8 mouse cellular contexts compared by ENCODE assay signal in the genomic region with DNA sequence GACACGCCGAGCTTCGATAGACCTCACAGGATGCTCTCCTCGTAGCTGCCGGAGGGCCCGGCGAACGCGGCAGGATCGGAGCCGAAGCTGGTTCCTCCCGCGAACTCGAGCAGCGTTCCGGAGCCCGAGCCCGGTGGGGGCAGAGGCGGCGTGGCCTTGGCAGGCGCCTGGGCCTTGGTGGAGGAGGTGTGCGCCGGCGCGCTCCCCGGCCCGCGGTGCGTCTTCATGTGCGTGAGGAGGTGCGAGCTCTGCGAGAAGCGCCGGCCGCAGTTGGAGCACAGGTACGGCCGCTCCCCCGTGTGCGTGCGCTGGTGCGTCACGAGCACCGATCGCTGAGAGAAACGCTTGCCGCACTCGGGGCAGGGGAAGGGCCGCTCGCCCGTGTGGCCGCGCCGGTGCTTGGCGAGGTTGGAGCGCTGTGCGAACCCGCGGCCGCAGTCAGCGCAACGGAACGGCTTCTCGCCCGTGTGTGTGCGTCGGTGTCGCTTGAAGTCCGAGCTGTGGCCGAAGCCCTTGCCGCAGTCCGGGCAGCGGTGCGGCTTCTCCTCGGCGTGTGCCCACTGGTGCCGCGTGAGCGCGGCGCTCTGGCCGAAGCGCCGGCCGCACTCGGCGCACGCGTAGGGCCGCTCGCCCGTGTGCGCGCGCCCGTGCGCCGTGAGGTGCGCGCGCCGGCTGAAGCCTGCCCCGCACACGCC. TPM values are rescaled to one million over a fixed set of nuclear protein-coding genes. Genes with fewer than 3 reads are reported as not detected.
DNase-seq lines count a peak whose midpoint lies in the region; ATAC-seq lines count a peak whose summit lies in the region.

No protein-coding gene starts in this region.

- peaks cover 85% of the 10 kb centered on the region for H3K36me3 ChIP-seq in forebrain, embryonic 14.5 days (ENCODE audit: control insufficient read depth, insufficient read depth, low read length)
- H3K36me3 ChIP-seq in liver, embryonic 16.5 days (ENCODE audit: control insufficient read depth, insufficient read depth): no peaks in the 10 kb centered on the region

- no peak overlapping the region for H3K27ac ChIP-seq in forebrain, embryonic 14.5 days (ENCODE audit: low read depth, low read length)
- H3K27ac ChIP-seq in liver, embryonic 16.5 days (ENCODE audit: low read length): no peak overlapping the region

- peak; percentile 40 for ATAC-seq in forebrain, embryonic 14.5 days
- no peak for ATAC-seq in liver, embryonic 16.5 days (ENCODE audit: low read depth)
- ATAC-seq in inflammation-experienced regulatory T-cells, adult 6 months: no peak

- H3K27me3 ChIP-seq in forebrain, embryonic 14.5 days (replicated peaks; ENCODE audit: control insufficient read depth, insufficient read depth, low read length): peaks cover 54% of the 10 kb centered on the region
- H3K27me3 ChIP-seq in liver, embryonic 16.5 days (ENCODE audit: control insufficient read depth, insufficient read depth, low read depth, low read length): peaks cover 62% of the 10 kb centered on the region

- peak overlapping the region; percentile 61 for H3K4me2 ChIP-seq in forebrain, embryonic 14.5 days (ENCODE audit: low read length)
- peak overlapping the region; percentile 49 for H3K4me2 ChIP-seq in liver, embryonic 16.5 days (ENCODE audit: low read depth, low read length)

- peak; percentile 30 for DNase-seq in adrenal gland, adult 2 months
- no peak for DNase-seq in adrenal gland, adult 18-20 months (ENCODE audit: low spot score in 2 of 2)
- peak; percentile 16 to 34 for DNase-seq in lung, postnatal 4 days
- no peak for DNase-seq in lung, postnatal 14 days
- peak; percentile 16 for DNase-seq in forebrain, embryonic 14.5 days (ENCODE audit: low spot score)
- DNase-seq in urinary bladder, postnatal 14 days (ENCODE audit: low spot score): no peak

- peak overlapping the region; percentile 31 for H3K4me3 ChIP-seq in forebrain, embryonic 14.5 days (ENCODE audit: low read depth, low read length)
- H3K4me3 ChIP-seq in liver, embryonic 16.5 days (ENCODE audit: low read depth, low read length): peak overlapping the region; percentile 34

- 4% methylated on average over 102 of the region's 103 CpGs for WGBS in forebrain, embryonic 14.5 days
- WGBS in liver, embryonic 16.5 days (ENCODE audit: insufficient replicate concordance): 2% methylated on average over 101 of the region's 103 CpGs

- peaks cover 2% of the 10 kb centered on the region; the same call in 1 of the 2 replicates for H3K4me1 ChIP-seq in forebrain, embryonic 14.5 days (ENCODE audit: control insufficient read depth, insufficient read depth, low read length)
- peaks cover 8% of the 10 kb centered on the region for H3K4me1 ChIP-seq in liver, embryonic 16.5 days (ENCODE audit: control insufficient read depth, low read depth, low read length)

- no peaks in the 10 kb centered on the region for H3K9me3 ChIP-seq in forebrain, embryonic 14.5 days (replicated peaks; ENCODE audit: control insufficient read depth, low read length)
- no peaks in the 10 kb centered on the region for H3K9me3 ChIP-seq in liver, embryonic 16.5 days (replicated peaks; ENCODE audit: control insufficient read depth, low read length)

- H3K9ac ChIP-seq in forebrain, embryonic 14.5 days (ENCODE audit: low read length): peak overlapping the region; percentile 35
- no peak overlapping the region for H3K9ac ChIP-seq in liver, embryonic 16.5 days (ENCODE audit: low read depth, low read length)

RNA-seq across cellular contexts. Expression of gene Zfp316, which starts 16.5 kb away (rescaled TPM):
- total RNA-seq in adrenal gland, adult 2 months (2021): 1 to 10 TPM; 4.6 to 9.8 TPM
- 21.0 and 25.5 TPM in 2 replicates for polyA plus RNA-seq in adrenal gland, adult 2 months (2012; rRNA removed)
- 1 to 10 TPM; 6.1 to 7.7 TPM for total RNA-seq in adrenal gland, adult 18-20 months (2021)
- 3.3 and 3.7 TPM in 2 replicates for polyA plus RNA-seq in forebrain, embryonic 14.5 days (2014; fragmentation: Nextera tagmentation; extraction: Ambion mirVana)
- polyA plus RNA-seq in liver, embryonic 16.5 days (2015; fragmentation: Nextera tagmentation; extraction: Ambion mirVana): 0.12 and 0.26 TPM in 2 replicates
- under 1 TPM; 0.16 to 0.40 (median 0.34) TPM for polyA plus RNA-seq in inflammation-experienced regulatory T-cells, adult 6 months (2017; shearing (Covaris generic))

RNA-seq across cellular contexts. Expression of gene Zfp12, which starts 18.4 kb away (rescaled TPM):
- 10 to 100 TPM; 19.5 to 21.4 TPM for total RNA-seq in adrenal gland, adult 2 months (2021)
- polyA plus RNA-seq in adrenal gland, adult 2 months (2012; rRNA removed): 9.1 and 10.1 TPM in 2 replicates
- total RNA-seq in adrenal gland, adult 18-20 months (2021): 10 to 100 TPM; 21.2 to 22.1 TPM
- 23.1 and 26.2 TPM in 2 replicates for polyA plus RNA-seq in forebrain, embryonic 14.5 days (2014; fragmentation: Nextera tagmentation; extraction: Ambion mirVana)
- 2.0 and 2.1 TPM in 2 replicates for polyA plus RNA-seq in liver, embryonic 16.5 days (2015; fragmentation: Nextera tagmentation; extraction: Ambion mirVana)
- polyA plus RNA-seq in inflammation-experienced regulatory T-cells, adult 6 months (2017; shearing (Covaris generic)): 1 to 10 TPM; 3.9 to 5.7 (median 4.6) TPM

RNA-seq across cellular contexts. Expression of gene Spdye4a, which starts 26.6 kb away (rescaled TPM):
- not detected for total RNA-seq in adrenal gland, adult 2 months (2021)
- not detected in 2 replicates for polyA plus RNA-seq in adrenal gland, adult 2 months (2012; rRNA removed)
- total RNA-seq in adrenal gland, adult 18-20 months (2021): not detected
- polyA plus RNA-seq in forebrain, embryonic 14.5 days (2014; fragmentation: Nextera tagmentation; extraction: Ambion mirVana): not detected in 2 replicates
- polyA plus RNA-seq in liver, embryonic 16.5 days (2015; fragmentation: Nextera tagmentation; extraction: Ambion mirVana): not detected in 2 replicates
- polyA plus RNA-seq in inflammation-experienced regulatory T-cells, adult 6 months (2017; shearing (Covaris generic)): not detected

RNA-seq across cellular contexts. Expression of gene Zfp853, which starts 40.1 kb away (rescaled TPM):
- under 1 TPM; 0.17 to 0.31 TPM for total RNA-seq in adrenal gland, adult 2 months (2021)
- polyA plus RNA-seq in adrenal gland, adult 2 months (2012; rRNA removed): 1.1 and 1.6 TPM in 2 replicates
- under 1 TPM; 0.17 to 0.38 TPM for total RNA-seq in adrenal gland, adult 18-20 months (2021)
- polyA plus RNA-seq in forebrain, embryonic 14.5 days (2014; fragmentation: Nextera tagmentation; extraction: Ambion mirVana): 0.07 TPM in 1 of 2 replicates, not detected in the other
- not detected in 2 replicates for polyA plus RNA-seq in liver, embryonic 16.5 days (2015; fragmentation: Nextera tagmentation; extraction: Ambion mirVana)
- polyA plus RNA-seq in inflammation-experienced regulatory T-cells, adult 6 months (2017; shearing (Covaris generic)): not detected

Comparison
In these comparisons a context has a peak if more than half of its experiments do, and no peak if none do; other contexts are left out.
1. DNase-seq: peak in adrenal gland, adult 2 months (single experiment), lung, postnatal 4 days (2 of 2) and forebrain, embryonic 14.5 days (single experiment); none in adrenal gland, adult 18-20 months (0 of 2), lung, postnatal 14 days (single experiment) and urinary bladder, postnatal 14 days (single experiment).